Mouse (Mus musculus): ENCODE data around the gene Tmem208.

DNA sequence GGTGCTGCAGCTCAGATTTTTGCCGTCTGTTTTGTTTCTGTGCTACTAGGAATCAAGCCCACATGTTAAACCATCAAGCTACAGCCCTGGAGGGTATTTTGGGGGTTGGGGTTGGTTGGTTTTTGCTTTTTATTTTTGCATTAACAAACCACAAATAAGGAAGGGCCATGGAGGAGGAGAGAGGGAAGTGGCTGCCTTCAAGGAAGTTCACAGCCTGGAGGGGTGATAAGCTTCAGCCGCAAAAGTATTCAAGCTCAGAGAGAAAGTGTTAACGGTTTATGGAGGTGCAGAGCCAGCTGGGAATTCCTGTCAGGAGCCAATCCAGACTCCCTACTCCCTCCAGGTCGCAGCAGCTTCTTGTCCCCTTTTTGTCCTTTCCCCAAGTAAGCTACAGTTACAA, 12.8 kb downstream of the Tmem208 start:
- TF ChIP-seq CTCF (conservative IDR thresholded peaks at IDR 0.05; ENCODE audit: insufficient read depth, insufficient read length, low read depth, low read length) (no peak), POLR2A (IDR thresholded peaks at IDR 0.05; ENCODE audit: low read depth, low read length) (no peak)
